Mouse (Mus musculus): ENCODE measurements at regions not wholly inside any gene's neighbourhood (a gene's known extent, or its start where the extent isn't known, plus 50 kb on each side); places are given as distances from the start of the nearest gene placed in this dataset.

DNA sequence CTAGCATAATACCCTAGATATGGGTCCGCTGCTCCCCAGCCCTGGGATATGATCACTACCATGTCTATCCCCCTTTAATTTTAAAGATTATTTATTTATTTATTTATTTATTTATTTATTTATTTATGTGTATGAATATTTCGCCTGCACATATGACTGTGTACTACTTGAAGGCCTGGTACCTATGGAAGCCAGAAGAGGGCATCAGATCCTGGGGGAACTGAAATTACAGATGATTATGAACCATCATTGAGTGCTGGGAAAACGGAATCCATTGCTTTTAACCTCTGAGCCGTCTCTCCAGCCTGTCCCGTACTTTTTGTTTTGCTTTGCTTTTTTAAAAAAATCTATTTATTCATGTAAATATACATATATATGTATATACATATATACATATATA is 70.0 kb upstream of the Dlx2 start:
- no peak for ATAC-seq (replicated peaks; ENCODE audit: extremely low read depth, insufficient read depth, low FRiP score)
- WGBS, result 92% methylated on average over 5 of the region's 5 CpGs

DNA sequence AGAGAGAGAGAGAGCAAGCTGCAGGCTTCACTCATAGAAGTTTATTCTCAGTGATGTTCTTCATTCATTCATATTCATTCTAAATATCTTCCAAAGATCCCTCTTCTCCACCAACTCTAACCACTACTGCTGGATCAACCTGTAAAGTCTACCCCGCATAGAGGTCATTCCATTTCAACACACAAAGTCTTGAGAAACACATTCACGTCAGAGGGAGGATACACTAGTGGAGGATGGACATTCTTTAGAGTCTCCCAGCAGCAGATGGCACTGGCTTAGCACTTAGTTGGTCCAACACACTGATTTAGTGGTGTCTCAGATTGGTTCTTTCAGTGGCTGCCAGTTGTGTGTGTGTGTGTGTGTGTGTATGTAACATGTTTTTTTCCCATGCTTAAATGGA is 74.9 kb upstream of the Dlx2 start:
- H3K27me3 ChIP-seq (ENCODE audit: control insufficient read depth, insufficient read depth, low read length), result no peaks in the 10 kb centered on the region; the same call in 1 of the 2 replicates
- H3K9me3 ChIP-seq (replicated peaks; ENCODE audit: control insufficient read depth, low read length), result 0 out of 2 replicates have a peak, but pooled peaks cover 3% of the 10 kb centered on the region
- H3K36me3 ChIP-seq (ENCODE audit: control insufficient read depth, insufficient read depth), result no peaks in the 10 kb centered on the region
- H3K4me1 ChIP-seq (ENCODE audit: control insufficient read depth, insufficient read depth, low read length), result no peaks in the 10 kb centered on the region
- 84% methylated on average over 2 of the region's 2 CpGs for WGBS
- H3K9ac ChIP-seq (ENCODE audit: low read length), result no peak overlapping the region
- H3K27ac ChIP-seq (ENCODE audit: low read length), result no peak overlapping the region
- H3K4me2 ChIP-seq (ENCODE audit: low read depth, low read length), result no peak overlapping the region
- ATAC-seq (replicated peaks; ENCODE audit: extremely low read depth, insufficient read depth, low FRiP score), result no peak
- H3K4me3 ChIP-seq (ENCODE audit: low read length), result no peak overlapping the region

More for the DNA sequence above, 70.0 kb upstream of the Dlx2 start:
- H3K9ac ChIP-seq (ENCODE audit: low read length), result no peak overlapping the region
- no peaks in the 10 kb centered on the region for H3K27me3 ChIP-seq (ENCODE audit: control insufficient read depth, insufficient read depth, low read length)
- H3K4me3 ChIP-seq (ENCODE audit: low read length), result no peak overlapping the region
- H3K36me3 ChIP-seq (ENCODE audit: control insufficient read depth, insufficient read depth), result no peaks in the 10 kb centered on the region
- no peak overlapping the region for H3K27ac ChIP-seq (ENCODE audit: low read length)
- no peak overlapping the region for H3K4me2 ChIP-seq (ENCODE audit: low read depth, low read length)
- no peaks in the 10 kb centered on the region for H3K4me1 ChIP-seq (ENCODE audit: control insufficient read depth, insufficient read depth, low read length)
- H3K9me3 ChIP-seq (replicated peaks; ENCODE audit: control insufficient read depth, low read length), result 0 out of 2 replicates have a peak, but pooled peaks cover 3% of the 10 kb centered on the region

GRCm38 (mm10) chr2:71622532-71623099 is 76.1 kb upstream of the Dlx2 start:
- Histone ChIP-seq H3K9ac (ENCODE audit: low read length) (no peak overlapping the region), H3K27ac (ENCODE audit: low read length) (no peak overlapping the region), H3K27me3 (ENCODE audit: control insufficient read depth, insufficient read depth, low read length) (peaks cover 2% of the 10 kb centered on the region; the same call in 1 of the 2 replicates), H3K4me1 (ENCODE audit: control insufficient read depth, insufficient read depth, low read length) (no peaks in the 10 kb centered on the region), H3K9me3 (replicated peaks; ENCODE audit: control insufficient read depth, low read length) (0 out of 2 replicates have a peak, but pooled peaks cover 3% of the 10 kb centered on the region), H3K4me3 (ENCODE audit: low read length) (no peak overlapping the region), H3K4me2 (ENCODE audit: low read depth, low read length) (no peak overlapping the region), H3K36me3 (ENCODE audit: control insufficient read depth, insufficient read depth) (no peaks in the 10 kb centered on the region)
- WGBS, result 55% methylated on average over 9 of the region's 9 CpGs
- ATAC-seq (replicated peaks; ENCODE audit: extremely low read depth, insufficient read depth, low FRiP score), result no peak

- 70% methylated on average over 2 of the region's 2 CpGs for WGBS
- no peaks in the 10 kb centered on the region for H3K4me1 ChIP-seq (ENCODE audit: control insufficient read depth, insufficient read depth, low read length)
- H3K4me3 ChIP-seq (ENCODE audit: low read length), result no peak overlapping the region
- H3K36me3 ChIP-seq (ENCODE audit: control insufficient read depth, insufficient read depth), result no peaks in the 10 kb centered on the region
- peaks cover 2% of the 10 kb centered on the region; the same call in 1 of the 2 replicates for H3K27me3 ChIP-seq (ENCODE audit: control insufficient read depth, insufficient read depth, low read length)
- H3K9me3 ChIP-seq (replicated peaks; ENCODE audit: control insufficient read depth, low read length), result 0 out of 2 replicates have a peak, but pooled peaks cover 3% of the 10 kb centered on the region
- no peak overlapping the region for H3K27ac ChIP-seq (ENCODE audit: low read length)
- H3K9ac ChIP-seq (ENCODE audit: low read length), result no peak overlapping the region
- no peak; the same call in 1 of the 2 replicates for ATAC-seq (replicated peaks; ENCODE audit: extremely low read depth, insufficient read depth, low FRiP score)
- H3K4me2 ChIP-seq (ENCODE audit: low read depth, low read length), result no peak overlapping the region
Measured at GRCm38 (mm10) chr2:71623134-71623533, 76.6 kb upstream of the Dlx2 start.

GRCm38 (mm10) chr2:71625298-71625902 is 78.8 kb upstream of the Dlx2 start:
- Histone ChIP-seq H3K4me1 (ENCODE audit: control insufficient read depth, insufficient read depth, low read length) (peaks cover 9% of the 10 kb centered on the region; the same call in 1 of the 2 replicates), H3K4me3 (ENCODE audit: low read length) (no peak overlapping the region), H3K27me3 (ENCODE audit: control insufficient read depth, insufficient read depth, low read length) (peaks cover 2% of the 10 kb centered on the region; the same call in 1 of the 2 replicates), H3K9me3 (replicated peaks; ENCODE audit: control insufficient read depth, low read length) (0 out of 2 replicates have a peak, but pooled peaks cover 3% of the 10 kb centered on the region), H3K36me3 (ENCODE audit: control insufficient read depth, insufficient read depth) (no peaks in the 10 kb centered on the region), H3K27ac (ENCODE audit: low read length) (no peak overlapping the region), H3K4me2 (ENCODE audit: low read depth, low read length) (no peak overlapping the region), H3K9ac (ENCODE audit: low read length) (no peak overlapping the region)
- ATAC-seq (replicated peaks; ENCODE audit: extremely low read depth, insufficient read depth, low FRiP score), result no peak
- WGBS, result 66% methylated on average over 7 of the region's 7 CpGs

DNA sequence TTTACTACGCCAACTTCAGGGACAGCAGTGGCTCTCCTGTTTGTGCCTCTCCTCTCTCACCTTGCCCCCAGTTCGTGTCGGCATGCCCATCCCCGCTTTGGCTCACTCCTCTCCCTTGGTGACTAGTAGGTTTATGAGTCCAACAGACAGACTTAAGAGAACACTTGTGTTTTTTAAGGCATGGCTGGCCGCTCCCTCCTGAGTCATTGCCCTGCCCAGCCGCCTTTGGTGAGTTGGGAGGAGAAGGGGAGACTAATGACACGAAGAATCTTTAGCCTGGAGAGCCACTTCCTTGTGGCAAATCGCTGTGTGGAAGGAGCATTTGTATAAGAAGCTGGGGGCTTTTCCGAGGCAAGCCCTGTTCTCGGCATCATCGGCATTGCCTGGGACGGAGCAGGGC is 79.8 kb upstream of the Dlx2 start:
- no peak for ATAC-seq (replicated peaks; ENCODE audit: extremely low read depth, insufficient read depth, low FRiP score)
- WGBS, result 67% methylated on average over 12 of the region's 12 CpGs
- Histone ChIP-seq H3K27me3 (ENCODE audit: control insufficient read depth, insufficient read depth, low read length) (peaks cover 2% of the 10 kb centered on the region; the same call in 1 of the 2 replicates), H3K9me3 (replicated peaks; ENCODE audit: control insufficient read depth, low read length) (no peaks in the 10 kb centered on the region), H3K4me1 (ENCODE audit: control insufficient read depth, insufficient read depth, low read length) (peaks cover 9% of the 10 kb centered on the region; the same call in 1 of the 2 replicates), H3K27ac (ENCODE audit: low read length) (no peak overlapping the region), H3K9ac (ENCODE audit: low read length) (no peak overlapping the region), H3K4me3 (ENCODE audit: low read length) (no peak overlapping the region), H3K36me3 (ENCODE audit: control insufficient read depth, insufficient read depth) (no peaks in the 10 kb centered on the region), H3K4me2 (ENCODE audit: low read depth, low read length) (no peak overlapping the region)

DNA sequence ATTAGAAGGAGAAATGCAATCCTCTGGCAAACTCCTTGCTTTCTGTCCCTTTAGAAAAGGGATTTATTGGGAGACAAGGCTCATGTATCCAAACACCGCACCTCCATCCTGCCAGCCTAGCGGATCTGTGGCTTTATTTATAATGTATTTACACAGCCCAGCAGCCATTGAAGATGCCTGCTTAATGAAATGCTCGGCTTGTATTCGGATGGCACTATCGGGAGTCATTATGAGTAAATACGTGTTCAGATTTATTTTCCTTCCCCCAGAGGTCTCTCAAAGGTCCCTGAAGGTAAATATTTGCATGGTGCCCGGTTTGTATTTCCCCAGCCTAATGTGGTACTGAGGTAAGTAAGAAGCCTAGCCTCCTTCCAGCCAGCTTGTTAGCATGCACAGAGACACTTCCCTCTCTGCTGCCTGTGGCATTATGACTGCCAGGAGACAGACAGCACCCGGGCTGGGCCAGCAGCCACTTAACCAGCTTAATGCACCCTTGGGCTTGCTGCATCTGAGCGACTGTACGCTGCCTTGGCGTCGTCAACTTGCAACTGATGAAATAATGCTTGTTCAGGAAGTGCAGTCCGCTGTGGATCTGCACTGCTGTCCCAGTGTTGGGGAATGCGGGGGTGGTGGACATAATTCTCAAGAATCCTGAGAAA is 80.7 kb upstream of the Dlx2 start:
- WGBS, result 48% methylated on average over 14 of the region's 14 CpGs
- Histone ChIP-seq H3K4me2 (ENCODE audit: low read depth, low read length) (no peak overlapping the region), H3K4me3 (ENCODE audit: low read length) (no peak overlapping the region), H3K27me3 (ENCODE audit: control insufficient read depth, insufficient read depth, low read length) (peaks cover 2% of the 10 kb centered on the region; the same call in 1 of the 2 replicates), H3K36me3 (ENCODE audit: control insufficient read depth, insufficient read depth) (no peaks in the 10 kb centered on the region), H3K9me3 (replicated peaks; ENCODE audit: control insufficient read depth, low read length) (no peaks in the 10 kb centered on the region), H3K27ac (ENCODE audit: low read length) (no peak overlapping the region), H3K4me1 (ENCODE audit: control insufficient read depth, insufficient read depth, low read length) (peaks cover 9% of the 10 kb centered on the region; the same call in 1 of the 2 replicates), H3K9ac (ENCODE audit: low read length) (no peak overlapping the region)
- ATAC-seq (replicated peaks; ENCODE audit: extremely low read depth, insufficient read depth, low FRiP score), result no peak

GRCm38 (mm10) chr2:71628821-71629220 is 82.3 kb upstream of the Dlx2 start:
- Histone ChIP-seq H3K27ac (ENCODE audit: low read length) (no peak overlapping the region), H3K36me3 (ENCODE audit: control insufficient read depth, insufficient read depth) (no peaks in the 10 kb centered on the region), H3K9ac (ENCODE audit: low read length) (no peak overlapping the region), H3K4me2 (ENCODE audit: low read depth, low read length) (peak overlapping the region; percentile 74; the same call in 1 of the 2 replicates), H3K4me3 (ENCODE audit: low read length) (peak overlapping the region; percentile 53; the same call in 1 of the 2 replicates), H3K9me3 (replicated peaks; ENCODE audit: control insufficient read depth, low read length) (no peaks in the 10 kb centered on the region), H3K27me3 (ENCODE audit: control insufficient read depth, insufficient read depth, low read length) (peaks cover 2% of the 10 kb centered on the region; the same call in 1 of the 2 replicates), H3K4me1 (ENCODE audit: control insufficient read depth, insufficient read depth, low read length) (peaks cover 9% of the 10 kb centered on the region; the same call in 1 of the 2 replicates)
- no peak for ATAC-seq (replicated peaks; ENCODE audit: extremely low read depth, insufficient read depth, low FRiP score)
- 48% methylated on average over 7 of the region's 7 CpGs for WGBS

Measured in heart, embryonic 16.5 days (tissue).